Mouse (Mus musculus) lung, embryonic 14.5 days (tissue): ENCODE measurements around the gene Ucma. TPM values are rescaled to one million over a fixed set of nuclear protein-coding genes. Genes with fewer than 3 reads are reported as not detected.

ENCODE experiments used
- ATAC-seq: fragments of 200-750 bp; cut with Nextera tagmentation; 2 replicates; pipeline ENCODE4 v1.8.0; 2017; ENCODE audit warnings: mild to moderate bottlenecking, moderate TSS enrichment, moderate library complexity; ENCODE audit not compliant: insufficient read depth
- DNase-seq: peaks from one replicate; pipeline ENCODE4 v3.0.0-alpha.2; 2015
- H3K27ac ChIP-seq: fragments of 300-500 bp; sonication (generic); 2 replicates; pipeline ENCODE4 v1.5.1; 2014; ENCODE audit warnings: low read depth, mild to moderate bottlenecking, moderate library complexity
- H3K27me3 ChIP-seq: fragments of 300-500 bp; sonication (generic); 2 replicates; pipeline ENCODE4 v1.6.1; 2014; ENCODE audit warnings: low read length, control low read depth; ENCODE audit not compliant: insufficient read depth
- H3K36me3 ChIP-seq: fragments of 300-500 bp; sonication (generic); 2 replicates; pipeline ENCODE4 v1.6.1; 2014; ENCODE audit warnings: control low read depth; ENCODE audit not compliant: insufficient read depth
- H3K4me1 ChIP-seq: fragments of 300-500 bp; sonication (generic); 2 replicates; pipeline ENCODE4 v1.6.1; 2014; ENCODE audit warnings: antibody characterized with exemption, control low read depth; ENCODE audit not compliant: insufficient read depth
- H3K4me2 ChIP-seq: fragments of 300-500 bp; sonication (generic); 2 replicates; pipeline ENCODE4 v1.6.1; 2014; ENCODE audit warnings: mild to moderate bottlenecking
- H3K4me3 ChIP-seq: fragments of 300-500 bp; sonication (generic); 2 replicates; pipeline ENCODE4 v1.5.1; 2014; ENCODE audit warnings: low read depth, low read length
- H3K9ac ChIP-seq: fragments of 300-500 bp; sonication (generic); 2 replicates; pipeline ENCODE4 v1.6.1; 2014
- H3K9me3 ChIP-seq: fragments of 300-500 bp; sonication (generic); 2 replicates; pipeline ENCODE4 v1.6.1; 2016; ENCODE audit warnings: low read depth, low read length, control low read depth
- CTCF ChIP-seq: IDR thresholded peaks from 2 replicates; pipeline ENCODE4 v1.5.1; 2016; ENCODE audit warnings: antibody characterized with exemption, low read depth
- WGBS: fragments of 180-500 bp; shearing (Covaris S2); extraction: QIAGEN DNeasy Blood & Tissue Kit; methylation state at CpG from one replicate; pipeline ENCODE4 v1.1.7; 2014; 5-methylcytosine and 5-hydroxymethylcytosine counted together
- polyA plus RNA-seq: library from polyadenylated mRNA; unstranded; fragments of >200 nt; fragmentation: Nextera tagmentation; extraction: Ambion mirVana; gene quantifications from 2 replicates; pipeline ENCODE4 v1.2.1, GENCODE M21; 2014

Ucma gene
- polyA plus RNA-seq, 1 experiment from 2014 or later = not detected

GRCm38 (mm10) chr2:4987388-4988180, 11.7 kb downstream of the Ucma start:
- Histone ChIP-seq H3K4me1 (no peaks in the 10 kb centered on the region), H3K36me3 (peaks cover 18% of the 10 kb centered on the region), H3K9me3 (no peaks in the 10 kb centered on the region), H3K4me3 (no peak overlapping the region), H3K27me3 (no peaks in the 10 kb centered on the region), H3K9ac (no peak overlapping the region), H3K27ac (peak overlapping the region; percentile 72), H3K4me2 (no peak overlapping the region)
- no peak for TF ChIP-seq CTCF
- peak; percentile 48 for DNase-seq
- ATAC-seq = peak; percentile 75
- WGBS = 60% methylated on average over 8 of the region's 8 CpGs

GRCm38 (mm10) chr2:4988826-4989424, 13.0 kb downstream of the Ucma start:
- Histone ChIP-seq H3K4me1 (no peaks in the 10 kb centered on the region), H3K4me2 (no peak overlapping the region), H3K27ac (no peak overlapping the region), H3K9ac (no peak overlapping the region), H3K27me3 (no peaks in the 10 kb centered on the region), H3K36me3 (peaks cover 29% of the 10 kb centered on the region), H3K4me3 (no peak overlapping the region), H3K9me3 (no peaks in the 10 kb centered on the region)
- ATAC-seq (no peak), DNase-seq (peak; percentile 48)
- TF ChIP-seq CTCF = peak; percentile 44
- 61% methylated on average over 11 of the region's 11 CpGs for WGBS

GRCm38 (mm10) chr2:4993584-4993983, 17.7 kb downstream of the Ucma start:
- no peak overlapping the region for H3K27ac ChIP-seq
- no peaks in the 10 kb centered on the region for H3K27me3 ChIP-seq
- TF ChIP-seq CTCF = no peak
- DNase-seq (no peak), ATAC-seq (no peak)
- peaks cover 74% of the 10 kb centered on the region for H3K36me3 ChIP-seq
- 86% methylated on average over 11 of the region's 11 CpGs for WGBS
- H3K9ac ChIP-seq = no peak overlapping the region
- no peaks in the 10 kb centered on the region for H3K4me1 ChIP-seq
- no peaks in the 10 kb centered on the region for H3K9me3 ChIP-seq
- no peak overlapping the region for H3K4me2 ChIP-seq
- no peak overlapping the region for H3K4me3 ChIP-seq

- no peaks in the 10 kb centered on the region for H3K4me1 ChIP-seq
- WGBS = 85% methylated on average over 4 of the region's 4 CpGs
- H3K4me3 ChIP-seq = no peak overlapping the region
- no peaks in the 10 kb centered on the region for H3K27me3 ChIP-seq
- H3K36me3 ChIP-seq = peaks cover 82% of the 10 kb centered on the region
- no peak for TF ChIP-seq CTCF
- no peak for DNase-seq
- no peak overlapping the region for H3K4me2 ChIP-seq
- no peaks in the 10 kb centered on the region for H3K9me3 ChIP-seq
- no peak for ATAC-seq
- H3K9ac ChIP-seq = no peak overlapping the region
- no peak overlapping the region for H3K27ac ChIP-seq
Observed at GRCm38 (mm10) chr2:4994436-4994835, 18.5 kb downstream of the Ucma start.

- no peak for ATAC-seq
- Histone ChIP-seq H3K27me3 (no peaks in the 10 kb centered on the region), H3K36me3 (peaks cover 92% of the 10 kb centered on the region), H3K27ac (no peak overlapping the region), H3K4me3 (no peak overlapping the region), H3K9ac (no peak overlapping the region), H3K4me2 (no peak overlapping the region), H3K9me3 (no peaks in the 10 kb centered on the region), H3K4me1 (no peaks in the 10 kb centered on the region)
- no peak for TF ChIP-seq CTCF
- WGBS = 84% methylated on average over 11 of the region's 11 CpGs
- DNase-seq = peak; percentile 17
Observed at GRCm38 (mm10) chr2:4995646-4996045, 19.7 kb downstream of the Ucma start.

- H3K9ac ChIP-seq = no peak overlapping the region
- 87% methylated on average over 6 of the region's 6 CpGs for WGBS
- TF ChIP-seq CTCF = no peak
- no peaks in the 10 kb centered on the region for H3K9me3 ChIP-seq
- H3K36me3 ChIP-seq = peaks cover 92% of the 10 kb centered on the region
- no peak overlapping the region for H3K4me2 ChIP-seq
- no peaks in the 10 kb centered on the region for H3K27me3 ChIP-seq
- H3K4me3 ChIP-seq = no peak overlapping the region
- no peak for ATAC-seq
- H3K27ac ChIP-seq = no peak overlapping the region
- H3K4me1 ChIP-seq = no peaks in the 10 kb centered on the region
- no peak for DNase-seq
Observed at GRCm38 (mm10) chr2:4996421-4996824, 20.5 kb downstream of the Ucma start.

GRCm38 (mm10) chr2:4998905-4999304, 23.0 kb downstream of the Ucma start:
- peaks cover 92% of the 10 kb centered on the region for H3K36me3 ChIP-seq
- no peak overlapping the region for H3K9ac ChIP-seq
- no peak overlapping the region for H3K4me2 ChIP-seq
- peak; percentile 39 for DNase-seq
- no peak for ATAC-seq
- no peak overlapping the region for H3K27ac ChIP-seq
- H3K4me1 ChIP-seq = no peaks in the 10 kb centered on the region
- no peak overlapping the region for H3K4me3 ChIP-seq
- H3K27me3 ChIP-seq = no peaks in the 10 kb centered on the region
- WGBS = 77% methylated on average over 3 of the region's 3 CpGs
- peak; percentile 60 for TF ChIP-seq CTCF
- H3K9me3 ChIP-seq = no peaks in the 10 kb centered on the region
